Mouse (Mus musculus) heart, postnatal 0 days (tissue): ENCODE data around the gene Gnl2. TPM values are rescaled to one million over a fixed set of nuclear protein-coding genes. Genes with fewer than 3 reads are reported as not detected.

Experiments
- ATAC-seq: fragments of 200-750 bp; cut with Nextera tagmentation; 2 replicates; pipeline ENCODE4 v1.8.0; 2017; ENCODE audit warnings: low read depth, moderate number of reproducible peaks, moderate library complexity; ENCODE audit not compliant: insufficient read depth
- DNase-seq: peaks from one replicate; pipeline ENCODE4 v3.0.0-alpha.2; 2016; ENCODE audit warnings: low spot score
- H3K27ac ChIP-seq: fragments of 300-500 bp; sonication (generic); 2 replicates; pipeline ENCODE4 v1.5.1; 2014; ENCODE audit warnings: low read depth, mild to moderate bottlenecking
- H3K27me3 ChIP-seq: fragments of 300-500 bp; sonication (generic); 2 replicates; pipeline ENCODE4 v1.6.1; 2014; ENCODE audit warnings: low read length, mixed read lengths; ENCODE audit not compliant: control insufficient read depth, insufficient read depth
- H3K36me3 ChIP-seq: fragments of 300-500 bp; sonication (generic); replicated peaks from 2 replicates; pipeline ENCODE4 v1.6.1; 2014; ENCODE audit warnings: low read length, mixed read lengths; ENCODE audit not compliant: control insufficient read depth, insufficient read depth
- H3K4me1 ChIP-seq: fragments of 300-500 bp; sonication (generic); 2 replicates; pipeline ENCODE4 v1.6.1; 2014; ENCODE audit warnings: antibody characterized with exemption; ENCODE audit not compliant: control insufficient read depth, insufficient read depth
- H3K4me2 ChIP-seq: fragments of 300-500 bp; sonication (generic); 2 replicates; pipeline ENCODE4 v1.6.1; 2014; ENCODE audit warnings: low read depth, mild to moderate bottlenecking, low read length, moderate library complexity
- H3K4me3 ChIP-seq: fragments of 300-500 bp; sonication (generic); 2 replicates; pipeline ENCODE4 v1.5.1; 2014; ENCODE audit warnings: low read depth, low read length
- H3K9ac ChIP-seq: fragments of 300-500 bp; sonication (generic); replicated peaks from 2 replicates; pipeline ENCODE4 v1.6.1; 2014; ENCODE audit warnings: low read depth, low read length, mixed read lengths
- H3K9me3 ChIP-seq: fragments of 300-500 bp; sonication (generic); replicated peaks from 2 replicates; pipeline ENCODE4 v1.6.1; 2016; ENCODE audit warnings: low read length; ENCODE audit not compliant: control insufficient read depth
- CTCF ChIP-seq: IDR thresholded peaks from 2 replicates; pipeline ENCODE4 v1.5.1; 2016; ENCODE audit warnings: antibody characterized with exemption, control low read depth, low read depth
- EP300 ChIP-seq: IDR thresholded peaks from 2 replicates; pipeline ENCODE4 v1.6.1; 2016; ENCODE audit warnings: antibody characterized with exemption, low read depth
- WGBS: fragments of 180-500 bp; shearing (Covaris S2); extraction: QIAGEN DNeasy Blood & Tissue Kit; methylation state at CpG from one replicate; pipeline ENCODE4 v1.1.7; 2014; 5-methylcytosine and 5-hydroxymethylcytosine counted together
- polyA plus RNA-seq: library from polyadenylated mRNA; unstranded; fragments of >200 nt; fragmentation: Nextera tagmentation; extraction: Ambion mirVana; gene quantifications from 2 replicates; pipeline ENCODE4 v1.2.1, GENCODE M21; 2015
- total RNA-seq: library from RNA; depleted of rRNA; stranded (reverse); fragments of >200 nt; gene quantifications from 2 replicates; pipeline ENCODE4 v1.2.3, GENCODE M21; 2014; ENCODE audit warnings: low replicate concordance

Gnl2 gene
- total and polyA plus RNA-seq, 2 experiments from 2014 or later, result 21.1 to 47.4 TPM

- H3K4me2 ChIP-seq, result no peak overlapping the region
- WGBS, result 47% methylated on average over 15 of the region's 15 CpGs
- H3K4me3 ChIP-seq, result no peak overlapping the region
- H3K27ac ChIP-seq, result no peak overlapping the region
- TF ChIP-seq EP300 (no peak), CTCF (no peak)
- H3K4me1 ChIP-seq, result no peaks in the 10 kb centered on the region
- ATAC-seq (no peak), DNase-seq (no peak)
- no peak overlapping the region for H3K9ac ChIP-seq
- H3K36me3 ChIP-seq, result no peaks in the 10 kb centered on the region
- H3K27me3 ChIP-seq, result peaks cover 43% of the 10 kb centered on the region
- no peaks in the 10 kb centered on the region for H3K9me3 ChIP-seq
Observed at GRCm38 (mm10) chr4:125007460-125007859, 8.9 kb upstream of the Gnl2 start.

DNA sequence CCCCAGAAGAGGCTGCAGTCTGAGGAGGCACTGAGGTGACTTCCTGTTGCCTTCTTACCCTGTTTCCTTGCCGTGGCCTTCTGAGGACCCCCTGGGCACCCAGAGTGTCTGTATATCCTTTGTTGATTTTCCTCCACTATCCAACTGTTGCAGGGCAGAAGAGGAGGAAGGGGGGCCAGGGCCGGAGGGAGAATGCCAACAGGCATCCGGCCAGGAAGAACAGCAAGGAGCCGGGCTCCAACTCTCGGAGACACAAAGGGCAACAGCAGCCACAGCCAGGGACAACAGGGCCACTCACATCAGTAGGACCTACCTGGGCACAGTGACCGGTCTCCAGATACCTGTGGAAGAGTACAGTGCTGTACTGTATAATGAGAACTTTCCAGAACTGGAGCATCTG is 8.2 kb upstream of the Gnl2 start:
- Histone ChIP-seq H3K27me3 (peaks cover 43% of the 10 kb centered on the region), H3K9ac (no peak overlapping the region)
- WGBS, result 54% methylated on average over 6 of the region's 6 CpGs

GRCm38 (mm10) chr4:125008712-125009111 is 7.7 kb upstream of the Gnl2 start:
- Histone ChIP-seq H3K27ac (no peak overlapping the region), H3K36me3 (no peaks in the 10 kb centered on the region), H3K4me3 (no peak overlapping the region), H3K4me2 (no peak overlapping the region), H3K4me1 (no peaks in the 10 kb centered on the region), H3K9me3 (no peaks in the 10 kb centered on the region), H3K9ac (no peak overlapping the region), H3K27me3 (peaks cover 43% of the 10 kb centered on the region)
- WGBS, result 64% methylated on average over 8 of the region's 8 CpGs
- no peak for ATAC-seq
- TF ChIP-seq CTCF, result no peak
- TF ChIP-seq EP300, result no peak
- no peak for DNase-seq

More for the DNA sequence above, 8.2 kb upstream of the Gnl2 start:
- TF ChIP-seq CTCF (no peak), EP300 (no peak)
- ATAC-seq (no peak), DNase-seq (no peak)
- no peaks in the 10 kb centered on the region for H3K4me1 ChIP-seq
- no peaks in the 10 kb centered on the region for H3K36me3 ChIP-seq
- H3K4me3 ChIP-seq, result no peak overlapping the region
- H3K4me2 ChIP-seq, result no peak overlapping the region
- H3K27ac ChIP-seq, result no peak overlapping the region
- no peaks in the 10 kb centered on the region for H3K9me3 ChIP-seq

DNA sequence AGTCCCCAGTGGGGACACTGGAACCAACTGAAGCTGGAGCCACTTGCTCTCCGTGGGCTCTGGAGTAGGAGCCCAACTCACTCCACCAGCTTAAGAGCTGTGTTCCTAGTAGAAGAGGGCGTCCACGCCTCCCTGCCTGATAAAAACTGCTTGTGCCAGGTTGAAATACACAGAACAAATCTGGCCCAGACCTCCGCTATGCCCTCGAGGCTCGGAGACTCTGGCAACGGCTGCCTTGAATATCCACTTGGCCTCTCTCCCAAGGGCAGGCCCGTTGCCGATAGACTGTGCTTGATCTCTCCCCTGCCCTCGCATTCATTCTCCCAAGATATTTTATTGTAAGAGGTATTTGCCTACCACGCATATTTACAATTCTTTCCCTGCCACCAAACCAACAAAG is 1.0 kb downstream of the Gnl2 start:
- no peak overlapping the region for H3K4me3 ChIP-seq
- H3K4me2 ChIP-seq, result no peak overlapping the region
- 0 out of 2 replicates have a peak, but pooled peaks cover 3% of the 10 kb centered on the region for H3K27me3 ChIP-seq
- H3K9me3 ChIP-seq, result no peaks in the 10 kb centered on the region
- H3K9ac ChIP-seq, result no peak overlapping the region
- no peaks in the 10 kb centered on the region for H3K36me3 ChIP-seq
- ATAC-seq, result no peak
- no peaks in the 10 kb centered on the region for H3K4me1 ChIP-seq
- no peak for DNase-seq
- H3K27ac ChIP-seq, result no peak overlapping the region
- WGBS, result 44% methylated on average over 11 of the region's 11 CpGs
- no peak for TF ChIP-seq EP300
- TF ChIP-seq CTCF, result no peak

DNA sequence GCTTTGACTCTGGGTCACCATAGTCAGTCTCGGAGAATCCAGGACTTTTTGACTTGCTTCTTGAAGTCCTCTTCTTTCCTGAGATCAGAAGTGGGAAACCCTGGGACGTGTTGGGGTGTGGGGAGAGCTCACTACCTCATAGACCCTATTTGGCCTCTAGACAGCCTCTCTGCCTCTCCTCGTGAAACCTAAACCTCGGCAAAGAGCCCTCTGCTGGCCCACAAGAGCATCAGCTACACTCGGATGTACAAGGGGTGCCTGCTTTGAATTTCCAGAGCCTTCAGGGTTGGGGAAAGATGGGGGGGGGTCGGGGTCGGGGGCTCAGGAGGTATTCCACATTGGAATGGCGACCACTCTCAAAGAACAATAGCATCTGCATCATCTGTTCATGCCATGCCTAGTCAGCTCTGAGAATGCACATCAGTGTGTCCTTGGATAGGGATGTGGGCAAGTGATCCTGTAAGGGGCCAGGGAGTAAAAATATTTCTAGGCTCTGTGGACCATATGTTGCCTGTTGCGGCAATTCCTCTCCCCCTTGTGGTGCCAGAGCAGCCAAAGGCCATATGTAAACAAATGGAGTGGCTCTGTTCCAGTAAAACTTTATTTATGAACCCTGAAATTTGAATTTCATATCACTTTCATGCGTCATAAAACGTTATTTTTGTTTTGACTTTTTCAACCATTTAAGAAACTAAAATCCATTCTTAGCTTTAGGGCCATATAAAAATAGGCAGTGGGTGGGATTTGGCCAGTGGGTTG is 4.6 kb downstream of the Gnl2 start:
- no peaks in the 10 kb centered on the region for H3K4me1 ChIP-seq
- TF ChIP-seq CTCF (peak; percentile 6; the same call in 1 of the 2 replicates), EP300 (no peak)
- no peak overlapping the region for H3K4me3 ChIP-seq
- 27% methylated on average over 11 of the region's 11 CpGs for WGBS
- ATAC-seq, result no peak
- no peaks in the 10 kb centered on the region for H3K9me3 ChIP-seq
- H3K4me2 ChIP-seq, result no peak overlapping the region
- 0 out of 2 replicates have a peak, but pooled peaks cover 3% of the 10 kb centered on the region for H3K27me3 ChIP-seq
- no peaks in the 10 kb centered on the region for H3K36me3 ChIP-seq
- H3K27ac ChIP-seq, result no peak overlapping the region
- no peak for DNase-seq
- no peak overlapping the region for H3K9ac ChIP-seq
